Mouse (Mus musculus): Measurements from ENCODE around the gene Prkcb. TPM values are rescaled to one million over a fixed set of nuclear protein-coding genes. Genes with fewer than 3 reads are reported as not detected.

Prkcb gene
- polyA plus RNA-seq, 1 experiment from 2014 or later = 60.9 TPM

DNA sequence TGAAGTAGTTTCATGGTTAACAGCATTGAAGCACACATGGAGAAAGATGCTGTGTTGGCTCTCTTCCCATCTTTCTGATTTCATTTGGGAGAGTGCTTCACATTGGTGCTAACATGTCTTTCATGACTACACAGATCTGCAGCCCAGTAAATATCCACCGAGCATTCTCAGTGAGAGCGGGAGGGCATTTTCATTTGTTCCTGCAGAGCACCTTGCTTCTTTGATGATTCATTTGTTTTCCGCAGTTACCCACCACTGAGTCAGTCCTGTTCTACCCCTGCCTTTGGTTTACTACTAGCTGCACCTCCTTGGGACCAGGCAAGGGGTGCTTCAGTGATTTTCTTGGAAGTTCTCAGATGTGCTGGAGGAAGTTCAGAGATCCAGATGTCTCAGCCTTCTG, 8.3 kb downstream of the Prkcb start:
- Histone ChIP-seq H3K9ac (replicated peaks; ENCODE audit: low read depth, low read length) (no peak overlapping the region), H3K9me3 (ENCODE audit: control insufficient read depth, low read length) (no peaks in the 10 kb centered on the region), H3K4me3 (replicated peaks; ENCODE audit: low read length) (no peak overlapping the region), H3K27me3 (replicated peaks; ENCODE audit: control insufficient read depth, insufficient read depth, low read length) (no peaks in the 10 kb centered on the region), H3K27ac (ENCODE audit: low read length) (no peak overlapping the region), H3K36me3 (ENCODE audit: control insufficient read depth, insufficient read depth) (no peaks in the 10 kb centered on the region), H3K4me2 (ENCODE audit: low read length) (no peak overlapping the region), H3K4me1 (replicated peaks; ENCODE audit: control insufficient read depth, insufficient read depth, low read length) (no peaks in the 10 kb centered on the region; the same call in 1 of the 2 replicates)
- whole genome bisulfite sequencing = 94% methylated on average over 3 of the region's 3 CpGs
- no peak for ATAC-seq

DNA sequence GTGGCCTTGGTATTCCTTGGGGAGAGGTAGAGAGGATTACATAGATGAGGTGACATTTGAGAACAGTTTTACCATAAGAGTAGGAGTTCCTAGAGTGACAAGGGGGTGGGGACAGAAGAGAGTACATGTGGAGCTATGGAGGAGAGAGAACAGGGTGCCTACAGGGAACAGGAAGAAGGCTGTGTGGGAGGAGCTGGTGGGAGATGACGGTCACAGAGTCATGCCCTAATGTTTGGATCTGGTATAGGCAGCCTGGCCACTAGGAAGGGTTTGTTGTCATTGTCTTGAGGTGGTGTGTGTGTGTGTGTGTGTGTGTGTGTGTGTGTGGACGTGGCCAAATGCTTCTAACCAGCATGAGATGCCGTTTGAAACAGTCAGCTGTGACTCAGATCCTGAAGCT, 9.1 kb downstream of the Prkcb start:
- Histone ChIP-seq H3K27ac (ENCODE audit: low read length) (no peak overlapping the region), H3K27me3 (replicated peaks; ENCODE audit: control insufficient read depth, insufficient read depth, low read length) (no peaks in the 10 kb centered on the region), H3K9ac (replicated peaks; ENCODE audit: low read depth, low read length) (no peak overlapping the region), H3K4me1 (replicated peaks; ENCODE audit: control insufficient read depth, insufficient read depth, low read length) (no peaks in the 10 kb centered on the region; the same call in 1 of the 2 replicates), H3K4me3 (replicated peaks; ENCODE audit: low read length) (no peak overlapping the region), H3K9me3 (ENCODE audit: control insufficient read depth, low read length) (no peaks in the 10 kb centered on the region), H3K36me3 (ENCODE audit: control insufficient read depth, insufficient read depth) (no peaks in the 10 kb centered on the region), H3K4me2 (ENCODE audit: low read length) (no peak overlapping the region)
- WGBS = 75% methylated on average over 3 of the region's 3 CpGs
- no peak for ATAC-seq

GRCm38 (mm10) chr7:122298715-122299114, 10.2 kb downstream of the Prkcb start:
- H3K4me1 ChIP-seq (replicated peaks; ENCODE audit: control insufficient read depth, insufficient read depth, low read length) = no peaks in the 10 kb centered on the region; the same call in 1 of the 2 replicates
- no peaks in the 10 kb centered on the region for H3K36me3 ChIP-seq (ENCODE audit: control insufficient read depth, insufficient read depth)
- no peak overlapping the region for H3K9ac ChIP-seq (replicated peaks; ENCODE audit: low read depth, low read length)
- H3K4me3 ChIP-seq (replicated peaks; ENCODE audit: low read length) = no peak overlapping the region
- no peak overlapping the region for H3K4me2 ChIP-seq (ENCODE audit: low read length)
- WGBS = 92% methylated on average over 2 of the region's 2 CpGs
- no peak overlapping the region for H3K27ac ChIP-seq (ENCODE audit: low read length)
- no peak for ATAC-seq
- no peaks in the 10 kb centered on the region for H3K9me3 ChIP-seq (ENCODE audit: control insufficient read depth, low read length)
- no peaks in the 10 kb centered on the region for H3K27me3 ChIP-seq (replicated peaks; ENCODE audit: control insufficient read depth, insufficient read depth, low read length)

- no peaks in the 10 kb centered on the region for H3K36me3 ChIP-seq (ENCODE audit: control insufficient read depth, insufficient read depth)
- H3K9ac ChIP-seq (replicated peaks; ENCODE audit: low read depth, low read length) = no peak overlapping the region
- no peaks in the 10 kb centered on the region for H3K9me3 ChIP-seq (ENCODE audit: control insufficient read depth, low read length)
- no peaks in the 10 kb centered on the region for H3K27me3 ChIP-seq (replicated peaks; ENCODE audit: control insufficient read depth, insufficient read depth, low read length)
- ATAC-seq = no peak
- H3K4me3 ChIP-seq (replicated peaks; ENCODE audit: low read length) = no peak overlapping the region
- no peak overlapping the region for H3K27ac ChIP-seq (ENCODE audit: low read length)
- 73% methylated on average over 4 of the region's 4 CpGs for WGBS
- no peaks in the 10 kb centered on the region; the same call in 1 of the 2 replicates for H3K4me1 ChIP-seq (replicated peaks; ENCODE audit: control insufficient read depth, insufficient read depth, low read length)
- no peak overlapping the region for H3K4me2 ChIP-seq (ENCODE audit: low read length)
Measured at GRCm38 (mm10) chr7:122300538-122300937, 12.0 kb downstream of the Prkcb start.

DNA sequence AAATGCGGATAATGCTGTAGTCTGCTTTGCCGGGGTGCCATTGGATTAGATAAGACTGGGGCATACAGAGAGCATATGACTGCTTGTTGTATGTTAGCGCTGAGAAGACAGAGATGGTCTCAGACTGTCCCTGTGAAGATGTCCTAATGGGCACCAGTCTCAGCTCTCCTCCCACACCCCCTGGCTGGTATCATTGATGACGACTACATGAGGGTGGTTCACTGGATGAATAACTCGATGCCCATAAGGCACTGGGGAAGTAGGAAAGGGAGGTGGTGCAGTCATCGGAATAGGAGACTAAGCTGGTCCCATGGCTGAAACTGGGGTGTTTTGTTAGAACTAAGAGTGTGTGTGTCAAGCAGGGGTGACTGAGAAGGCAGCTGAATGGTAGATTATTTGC, 14.0 kb downstream of the Prkcb start:
- Histone ChIP-seq H3K4me2 (ENCODE audit: low read length) (no peak overlapping the region), H3K4me3 (replicated peaks; ENCODE audit: low read length) (no peak overlapping the region), H3K27me3 (replicated peaks; ENCODE audit: control insufficient read depth, insufficient read depth, low read length) (no peaks in the 10 kb centered on the region), H3K4me1 (replicated peaks; ENCODE audit: control insufficient read depth, insufficient read depth, low read length) (no peaks in the 10 kb centered on the region; the same call in 1 of the 2 replicates), H3K9me3 (ENCODE audit: control insufficient read depth, low read length) (no peaks in the 10 kb centered on the region), H3K36me3 (ENCODE audit: control insufficient read depth, insufficient read depth) (no peaks in the 10 kb centered on the region), H3K27ac (ENCODE audit: low read length) (no peak overlapping the region), H3K9ac (replicated peaks; ENCODE audit: low read depth, low read length) (no peak overlapping the region)
- WGBS = 91% methylated on average over 6 of the region's 6 CpGs
- no peak for ATAC-seq

DNA sequence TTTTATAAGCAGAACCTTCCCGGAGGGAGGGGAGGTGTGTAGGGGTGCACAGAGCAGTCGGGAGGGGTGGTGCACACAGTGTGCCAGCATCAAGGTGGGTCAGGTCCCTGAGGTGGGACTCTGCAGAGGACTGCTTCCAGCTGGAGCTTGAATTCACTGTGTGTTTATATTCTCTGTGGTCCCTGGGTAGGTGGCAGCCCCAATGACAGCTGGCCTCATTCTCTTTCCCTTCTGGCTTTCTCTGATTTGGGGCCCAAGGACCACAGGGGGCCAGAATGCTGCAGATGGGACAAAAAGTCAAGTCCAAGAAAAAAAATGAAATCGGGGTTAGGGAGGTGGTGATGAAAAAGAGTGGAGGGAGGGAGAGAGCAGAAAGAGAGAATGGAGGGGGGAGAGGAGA, 15.4 kb downstream of the Prkcb start:
- H3K9me3 ChIP-seq (ENCODE audit: control insufficient read depth, low read length) = no peaks in the 10 kb centered on the region
- no peak overlapping the region for H3K4me3 ChIP-seq (replicated peaks; ENCODE audit: low read length)
- 64% methylated on average over 3 of the region's 3 CpGs for WGBS
- H3K4me1 ChIP-seq (replicated peaks; ENCODE audit: control insufficient read depth, insufficient read depth, low read length) = no peaks in the 10 kb centered on the region; the same call in 1 of the 2 replicates
- no peak for ATAC-seq
- no peak overlapping the region for H3K4me2 ChIP-seq (ENCODE audit: low read length)
- H3K9ac ChIP-seq (replicated peaks; ENCODE audit: low read depth, low read length) = no peak overlapping the region
- H3K36me3 ChIP-seq (ENCODE audit: control insufficient read depth, insufficient read depth) = no peaks in the 10 kb centered on the region
- H3K27ac ChIP-seq (ENCODE audit: low read length) = no peak overlapping the region
- no peaks in the 10 kb centered on the region for H3K27me3 ChIP-seq (replicated peaks; ENCODE audit: control insufficient read depth, insufficient read depth, low read length)

DNA sequence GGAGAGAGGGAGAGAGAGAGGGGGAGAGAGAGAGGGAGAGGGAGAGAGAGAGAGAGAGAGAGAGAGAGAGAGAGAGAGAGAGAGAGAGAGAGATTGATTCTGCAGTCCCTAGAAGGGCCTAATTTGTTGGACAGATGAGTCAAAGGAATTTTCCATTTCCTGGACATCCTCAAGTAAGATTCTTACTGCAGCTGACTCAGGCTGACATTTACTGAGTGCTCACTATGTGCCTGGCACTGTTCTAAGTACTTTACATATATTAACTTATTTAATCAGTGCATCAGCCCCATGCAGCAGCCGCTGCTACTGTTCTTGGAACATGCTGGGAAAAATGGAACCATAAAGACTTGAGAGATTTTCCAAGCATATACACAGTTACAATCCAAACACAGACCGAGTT, 16.0 kb downstream of the Prkcb start:
- H3K9ac ChIP-seq (replicated peaks; ENCODE audit: low read depth, low read length) = no peak overlapping the region
- WGBS = 89% methylated on average over 2 of the region's 2 CpGs
- no peaks in the 10 kb centered on the region; the same call in 1 of the 2 replicates for H3K4me1 ChIP-seq (replicated peaks; ENCODE audit: control insufficient read depth, insufficient read depth, low read length)
- no peak overlapping the region for H3K27ac ChIP-seq (ENCODE audit: low read length)
- no peak for ATAC-seq
- no peaks in the 10 kb centered on the region for H3K36me3 ChIP-seq (ENCODE audit: control insufficient read depth, insufficient read depth)
- H3K27me3 ChIP-seq (replicated peaks; ENCODE audit: control insufficient read depth, insufficient read depth, low read length) = no peaks in the 10 kb centered on the region
- H3K4me2 ChIP-seq (ENCODE audit: low read length) = no peak overlapping the region
- no peaks in the 10 kb centered on the region for H3K9me3 ChIP-seq (ENCODE audit: control insufficient read depth, low read length)
- no peak overlapping the region for H3K4me3 ChIP-seq (replicated peaks; ENCODE audit: low read length)

DNA sequence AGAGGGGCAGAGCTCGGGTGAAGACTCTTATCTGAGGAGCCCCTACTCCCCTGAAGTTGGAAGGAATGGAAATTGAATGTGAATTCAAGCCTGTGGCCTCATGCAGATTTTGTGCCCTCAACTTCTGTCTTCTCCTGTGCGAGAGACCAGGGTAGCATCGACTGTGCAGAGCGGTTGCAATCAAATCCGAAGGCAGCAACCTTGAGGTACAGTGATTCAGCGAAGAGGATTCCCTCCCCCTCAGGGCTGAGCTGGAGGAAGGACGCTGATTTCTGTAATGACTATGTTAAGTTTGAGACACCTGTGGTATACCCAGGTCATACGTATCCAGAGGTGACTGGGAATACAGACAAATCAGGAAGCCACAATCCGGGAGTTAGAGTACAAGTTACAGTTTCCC, 18.7 kb downstream of the Prkcb start:
- Histone ChIP-seq H3K27me3 (replicated peaks; ENCODE audit: control insufficient read depth, insufficient read depth, low read length) (no peaks in the 10 kb centered on the region), H3K9me3 (ENCODE audit: control insufficient read depth, low read length) (no peaks in the 10 kb centered on the region), H3K36me3 (ENCODE audit: control insufficient read depth, insufficient read depth) (no peaks in the 10 kb centered on the region), H3K27ac (ENCODE audit: low read length) (no peak overlapping the region), H3K4me1 (replicated peaks; ENCODE audit: control insufficient read depth, insufficient read depth, low read length) (no peaks in the 10 kb centered on the region), H3K4me2 (ENCODE audit: low read length) (no peak overlapping the region), H3K9ac (replicated peaks; ENCODE audit: low read depth, low read length) (no peak overlapping the region), H3K4me3 (replicated peaks; ENCODE audit: low read length) (no peak overlapping the region)
- no peak for ATAC-seq
- WGBS = 91% methylated on average over 9 of the region's 9 CpGs

GRCm38 (mm10) chr7:122308661-122309060, 20.1 kb downstream of the Prkcb start:
- H3K9me3 ChIP-seq (ENCODE audit: control insufficient read depth, low read length) = no peaks in the 10 kb centered on the region
- no peak overlapping the region for H3K9ac ChIP-seq (replicated peaks; ENCODE audit: low read depth, low read length)
- no peaks in the 10 kb centered on the region for H3K27me3 ChIP-seq (replicated peaks; ENCODE audit: control insufficient read depth, insufficient read depth, low read length)
- no peaks in the 10 kb centered on the region for H3K36me3 ChIP-seq (ENCODE audit: control insufficient read depth, insufficient read depth)
- H3K4me2 ChIP-seq (ENCODE audit: low read length) = no peak overlapping the region
- no peak for ATAC-seq
- H3K4me1 ChIP-seq (replicated peaks; ENCODE audit: control insufficient read depth, insufficient read depth, low read length) = 0 out of 2 replicates have a peak, but pooled peaks cover 3% of the 10 kb centered on the region
- no peak overlapping the region for H3K27ac ChIP-seq (ENCODE audit: low read length)
- 85% methylated on average over 5 of the region's 5 CpGs for WGBS
- H3K4me3 ChIP-seq (replicated peaks; ENCODE audit: low read length) = no peak overlapping the region

Measured in forebrain, embryonic 16.5 days (tissue).